Comparison of ENCODE assay signal across 24 mouse cellular contexts in the genomic region with DNA sequence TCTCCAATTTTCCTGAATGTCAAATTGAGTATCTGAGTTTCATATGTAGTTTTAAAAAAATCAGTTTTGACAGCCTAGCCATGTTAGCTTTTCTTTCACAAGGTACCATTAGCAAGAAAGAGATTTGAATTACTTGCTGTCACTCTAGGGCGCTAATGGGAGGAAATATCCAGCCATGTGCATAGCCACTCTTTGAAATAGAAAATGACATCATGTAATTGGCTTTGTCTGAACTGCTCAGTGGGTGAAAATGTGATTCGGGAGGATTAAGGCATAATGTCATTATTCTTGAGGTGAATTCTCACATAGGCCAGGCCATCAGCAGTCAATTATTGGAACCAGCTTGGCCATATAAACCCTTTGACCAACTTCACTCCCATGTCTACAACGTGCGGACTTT.
DNase-seq lines count a peak whose midpoint lies in the region; ATAC-seq lines count a peak whose summit lies in the region.
"Had no signal": no experiment of that assay in that cellular context is flagged by ENCODE, and none has a peak within 500 bp of the region (broad histone marks: within the 10 kb centered on the region; RNA-seq: fewer than 3 reads in every experiment).

No protein-coding gene starts in this region.

- DNase-seq in cerebellum, postnatal 14 days: peak; percentile 7 to 11
- DNase-seq in cerebellum, adult 18-20 months: no peak
- DNase-seq in midbrain, embryonic 10.5 days (ENCODE audit: low spot score): no peak
- DNase-seq in thymus, postnatal 4 days: no peak
- no peak for DNase-seq in liver
- DNase-seq: adrenal gland, postnatal 25 days; cerebellum, adult 11 months; embryo, embryonic 11 days; gastrocnemius, postnatal 25 days; heart, adult 2 months; kidney, postnatal 25 days; layer of hippocampus, postnatal 36 days; liver, postnatal 0 days; thymus, adult 18-20 months; thymus, postnatal 36 days had no signal

- H3K9ac ChIP-seq in midbrain, embryonic 13.5 days (replicated peaks): no peak overlapping the region
- H3K9ac ChIP-seq in midbrain, embryonic 15.5 days: no peak overlapping the region
- H3K9ac ChIP-seq: heart, embryonic 13.5 days; hindbrain, embryonic 14.5 days; liver, postnatal 0 days; midbrain, embryonic 12.5 days had no signal

- H3K4me1 ChIP-seq in midbrain, embryonic 13.5 days (replicated peaks): no peaks in the 10 kb centered on the region
- no peaks in the 10 kb centered on the region for H3K4me1 ChIP-seq in midbrain, embryonic 10.5 days
- H3K4me1 ChIP-seq in midbrain, embryonic 15.5 days: no peaks in the 10 kb centered on the region
- H3K4me1 ChIP-seq: heart, embryonic 13.5 days; midbrain, embryonic 12.5 days had no signal

- peak; percentile 27; the same call in 1 of the 2 replicates for ATAC-seq in midbrain, embryonic 13.5 days
- ATAC-seq in midbrain, embryonic 15.5 days (replicated peaks): peak; percentile 24; the same call in 1 of the 2 replicates
- ATAC-seq: intestine, embryonic 16.5 days; liver, postnatal 0 days; lung, postnatal 0 days had no signal

- H3K27ac ChIP-seq in midbrain, embryonic 13.5 days: no peak overlapping the region
- H3K27ac ChIP-seq in midbrain, embryonic 10.5 days (replicated peaks): no peak overlapping the region
- H3K27ac ChIP-seq in midbrain, embryonic 15.5 days: no peak overlapping the region
- H3K27ac ChIP-seq: heart, adult 2 months; heart, embryonic 13.5 days; hindbrain, embryonic 14.5 days; layer of hippocampus, adult 2 months; midbrain, embryonic 12.5 days had no signal

- no peak overlapping the region for H3K4me2 ChIP-seq in midbrain, embryonic 13.5 days (replicated peaks)
- H3K4me2 ChIP-seq in midbrain, embryonic 15.5 days: no peak overlapping the region
- H3K4me2 ChIP-seq: heart, embryonic 13.5 days; hindbrain, embryonic 14.5 days; liver, embryonic 11.5 days; midbrain, embryonic 12.5 days had no signal

- no peaks in the 10 kb centered on the region for H3K9me3 ChIP-seq in midbrain, embryonic 13.5 days
- no peaks in the 10 kb centered on the region for H3K9me3 ChIP-seq in midbrain, embryonic 10.5 days (replicated peaks)
- H3K9me3 ChIP-seq in midbrain, embryonic 15.5 days: no peaks in the 10 kb centered on the region
- H3K9me3 ChIP-seq: heart, embryonic 13.5 days; midbrain, embryonic 12.5 days had no signal

- H3K27me3 ChIP-seq in midbrain, embryonic 13.5 days: no peaks in the 10 kb centered on the region
- H3K27me3 ChIP-seq in midbrain, embryonic 10.5 days (ENCODE audit: low read depth, poor library complexity, severe bottlenecking): no peaks in the 10 kb centered on the region
- no peaks in the 10 kb centered on the region for H3K27me3 ChIP-seq in midbrain, embryonic 15.5 days (replicated peaks)
- H3K27me3 ChIP-seq: heart, embryonic 13.5 days; midbrain, embryonic 12.5 days had no signal

- H3K36me3 ChIP-seq in midbrain, embryonic 13.5 days: no peaks in the 10 kb centered on the region
- no peaks in the 10 kb centered on the region for H3K36me3 ChIP-seq in midbrain, embryonic 10.5 days
- H3K36me3 ChIP-seq in midbrain, embryonic 15.5 days (replicated peaks): no peaks in the 10 kb centered on the region
- H3K36me3 ChIP-seq: heart, embryonic 13.5 days; midbrain, embryonic 12.5 days had no signal

- WGBS in midbrain, embryonic 13.5 days: 60% methylated on average over 4 of the region's 4 CpGs
- WGBS in midbrain, embryonic 10.5 days: 85% methylated on average over 4 of the region's 4 CpGs
- WGBS in midbrain, embryonic 15.5 days: 62% methylated on average over 4 of the region's 4 CpGs

- H3K4me3 ChIP-seq in midbrain, embryonic 13.5 days (replicated peaks): no peak overlapping the region
- H3K4me3 ChIP-seq in midbrain, embryonic 10.5 days: no peak overlapping the region
- no peak overlapping the region for H3K4me3 ChIP-seq in midbrain, embryonic 15.5 days
- H3K4me3 ChIP-seq: heart, adult 2 months; heart, embryonic 13.5 days; layer of hippocampus, adult 2 months; midbrain, embryonic 12.5 days had no signal

Comparison
In these comparisons a context has a peak if more than half of its experiments do, and no peak if none do; other contexts are left out.
1. DNase-seq: peak in cerebellum, postnatal 14 days (2 of 2); none in cerebellum, adult 18-20 months (0 of 2), midbrain, embryonic 10.5 days (single experiment), thymus, postnatal 4 days (single experiment) and liver (single experiment).